Mouse (Mus musculus): ENCODE results near the gene Xrcc2.

DNA sequence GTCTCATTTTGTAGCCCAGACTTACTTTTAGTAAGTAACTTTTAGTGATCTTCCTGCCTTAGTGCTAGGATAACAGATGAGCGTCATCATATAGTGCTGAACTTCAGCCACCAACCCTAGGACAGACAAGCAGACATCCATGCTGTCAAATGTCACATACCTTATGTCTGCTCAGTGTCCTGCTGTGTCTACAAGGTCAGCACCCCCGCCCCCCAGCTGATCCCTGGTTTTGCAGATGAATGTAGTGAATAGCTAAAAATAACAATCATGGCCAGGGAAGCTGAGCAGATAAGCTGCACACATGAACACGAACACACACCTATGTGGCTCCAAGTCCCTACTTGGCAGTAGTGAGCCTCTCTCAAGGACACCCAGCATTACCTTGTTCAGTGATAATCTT, 43.0 kb upstream of the Xrcc2 start:
- TF ChIP-seq CTCF (conservative IDR thresholded peaks at IDR 0.05; ENCODE audit: low read length), result no peak
- no peak for TF ChIP-seq NANOG (IDR thresholded peaks at IDR 0.05; ENCODE audit: borderline replicate concordance, low read length)

Data from E14TG2a.4 (cell line).